Comparison of ENCODE assay signal across 8 mouse cellular contexts in the genomic region with DNA sequence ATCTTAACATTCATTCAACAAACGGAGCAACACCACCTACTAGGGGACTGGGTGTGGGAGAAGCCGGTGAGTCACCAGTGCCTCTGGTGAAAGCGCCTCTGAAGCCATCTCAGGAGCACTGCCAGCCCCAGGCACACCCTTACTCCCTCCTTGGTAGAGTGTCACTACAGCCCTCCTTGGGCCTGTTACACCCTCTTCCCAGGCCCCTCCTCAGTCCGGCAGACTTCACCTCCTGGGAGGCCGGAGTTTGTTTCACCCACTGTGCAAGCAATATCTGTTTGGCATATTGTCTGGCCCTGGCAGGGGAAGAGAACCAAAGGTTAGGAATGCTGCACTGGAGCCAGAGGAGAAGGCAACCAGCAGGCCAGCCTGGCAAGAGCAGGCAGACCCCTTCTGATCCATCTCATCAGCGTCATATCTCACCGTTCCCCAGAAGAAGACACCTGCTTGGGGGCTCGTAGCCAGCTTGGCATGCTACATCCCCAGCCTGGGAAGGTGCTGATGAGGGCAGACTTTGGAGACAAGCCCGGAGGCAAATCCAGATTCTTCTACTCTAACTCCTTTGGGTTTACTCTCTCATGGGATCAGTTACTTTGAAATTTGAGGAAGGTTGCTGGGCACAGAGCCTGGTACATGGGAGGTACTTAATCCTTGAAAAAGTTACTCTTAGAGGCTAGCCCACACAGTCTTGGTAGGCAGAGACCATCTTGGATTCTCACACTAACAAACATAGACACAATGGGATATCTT. TPM values are rescaled to one million over a fixed set of nuclear protein-coding genes. Genes with fewer than 3 reads are reported as not detected.
DNase-seq lines count a peak whose midpoint lies in the region; ATAC-seq and TF ChIP-seq lines count a peak whose summit lies in the region.

No protein-coding gene starts in this region.

- H3K36me3 ChIP-seq in CH12.LX (replicated peaks in 1 of 2; ENCODE audit: control insufficient read depth in 1 of 2, insufficient read depth in 1 of 2, low read length in 1 of 2) = peaks cover 24 to 59% of the 10 kb centered on the region in 2 experiments
- H3K36me3 ChIP-seq in heart, postnatal 0 days (replicated peaks; ENCODE audit: control insufficient read depth, insufficient read depth, low read length) = peaks cover 25% of the 10 kb centered on the region
- H3K36me3 ChIP-seq in liver, embryonic 16.5 days (ENCODE audit: control insufficient read depth, insufficient read depth) = peaks cover 12% of the 10 kb centered on the region; the same call in 1 of the 2 replicates

- ATAC-seq in heart, postnatal 0 days (ENCODE audit: insufficient read depth, low read depth) = no peak
- ATAC-seq in liver, embryonic 16.5 days (ENCODE audit: low read depth) = no peak

- H3K27ac ChIP-seq in CH12.LX (ENCODE audit: insufficient read depth, low read depth) = 0 out of 2 replicates have a peak overlapping the region, but pooled peaks have one; percentile 6
- H3K27ac ChIP-seq in heart, postnatal 0 days (ENCODE audit: low read depth) = no peak overlapping the region; the same call in 1 of the 2 replicates
- no peak overlapping the region for H3K27ac ChIP-seq in liver, embryonic 16.5 days (ENCODE audit: low read length)
- no peak overlapping the region for H3K27ac ChIP-seq in olfactory bulb, adult 2 months (ENCODE audit: insufficient read depth, low read depth, low read length)

- in situ Hi-C loops in CH12.LX (cut with MboI; ENCODE audit: low pct_ligation_motif_present, low pct_unique_long_range_greater_than_20kb, low sequenced_read_pairs) = no loop called here

- no peaks in the 10 kb centered on the region for H3K27me3 ChIP-seq in CH12.LX (replicated peaks)
- H3K27me3 ChIP-seq in heart, postnatal 0 days (ENCODE audit: control insufficient read depth, insufficient read depth, low read length) = no peaks in the 10 kb centered on the region
- H3K27me3 ChIP-seq in liver, embryonic 16.5 days (ENCODE audit: control insufficient read depth, insufficient read depth, low read depth, low read length) = no peaks in the 10 kb centered on the region

- TF ChIP-seq POLR2A in CH12.LX (IDR thresholded peaks at IDR 0.05; ENCODE audit: low read depth, low read length) = no peak
- no peak for TF ChIP-seq POLR2A in olfactory bulb, adult 2 months (IDR thresholded peaks at IDR 0.05; ENCODE audit: insufficient read depth, low read depth, low read length)

- peaks cover 35% of the 10 kb centered on the region for H3K79me2 ChIP-seq in CH12.LX (replicated peaks; ENCODE audit: control insufficient read depth, extremely low read depth, insufficient read depth, poor library complexity, severe bottlenecking)

- H3K9me3 ChIP-seq in CH12.LX (replicated peaks; ENCODE audit: low read length) = no peaks in the 10 kb centered on the region
- H3K9me3 ChIP-seq in heart, postnatal 0 days (replicated peaks; ENCODE audit: control insufficient read depth, low read length) = no peaks in the 10 kb centered on the region
- H3K9me3 ChIP-seq in liver, embryonic 16.5 days (replicated peaks; ENCODE audit: control insufficient read depth, low read length) = no peaks in the 10 kb centered on the region

- H3K4me3 ChIP-seq in CH12.LX (replicated peaks in 1 of 3; ENCODE audit: low read depth in 2 of 3, low read length in 2 of 3, poor library complexity in 1 of 3) = peak overlapping the region; percentile 92 to 93 (median 93)
- peak overlapping the region; percentile 76 for H3K4me3 ChIP-seq in heart, postnatal 0 days (ENCODE audit: low read depth, low read length)
- H3K4me3 ChIP-seq in liver, embryonic 16.5 days (ENCODE audit: low read depth, low read length) = peak overlapping the region; percentile 88
- H3K4me3 ChIP-seq in olfactory bulb, adult 2 months (ENCODE audit: insufficient read depth, low read depth, low read length) = peak overlapping the region; percentile 56

- peak overlapping the region; percentile 90 for H3K4me2 ChIP-seq in CH12.LX (ENCODE audit: insufficient read depth, low read depth, poor library complexity, severe bottlenecking)
- peak overlapping the region; percentile 83 for H3K4me2 ChIP-seq in heart, postnatal 0 days (ENCODE audit: low read depth, low read length)
- H3K4me2 ChIP-seq in liver, embryonic 16.5 days (ENCODE audit: low read depth, low read length) = peak overlapping the region; percentile 93

- peak; percentile 71 for DNase-seq in gastrocnemius, adult 18-20 months (ENCODE audit: low spot score)
- DNase-seq in gastrocnemius, postnatal 4 days (ENCODE audit: low spot score in 2 of 2) = no peak
- DNase-seq in CH12.LX (ENCODE audit: extremely low read depth) = no peak
- DNase-seq in c-Kit-positive CD71-positive TER-119-positive erythroid progenitor cells, embryonic 14.5 days (ENCODE audit: low spot score) = peak; percentile 40
- peak; percentile 14 for DNase-seq in heart, postnatal 0 days (ENCODE audit: low spot score)
- no peak for DNase-seq in spleen, postnatal 36 days (ENCODE audit: low spot score in 2 of 2)

- TF ChIP-seq RAD21 in CH12.LX (IDR thresholded peaks at IDR 0.05; ENCODE audit: low read depth, low read length) = no peak

- WGBS in heart, postnatal 0 days = 48% methylated on average over 9 of the region's 9 CpGs
- 56% methylated on average over 9 of the region's 9 CpGs for WGBS in liver, embryonic 16.5 days (ENCODE audit: insufficient replicate concordance)
- 33% methylated on average over 9 of the region's 9 CpGs for WGBS in olfactory bulb, adult 2 months

- peaks cover 16 to 47% of the 10 kb centered on the region in 2 experiments for H3K4me1 ChIP-seq in CH12.LX (ENCODE audit: control insufficient read depth in 1 of 2, insufficient read depth in 2 of 2)
- H3K4me1 ChIP-seq in heart, postnatal 0 days (ENCODE audit: control insufficient read depth, insufficient read depth) = peaks cover 15% of the 10 kb centered on the region
- H3K4me1 ChIP-seq in liver, embryonic 16.5 days (ENCODE audit: control insufficient read depth, low read depth, low read length) = peaks cover 26% of the 10 kb centered on the region
- H3K4me1 ChIP-seq in olfactory bulb, adult 2 months (ENCODE audit: control insufficient read depth, insufficient read depth, low read length) = peaks cover 11% of the 10 kb centered on the region

- TF ChIP-seq CTCF in CH12.LX (conservative IDR thresholded peaks at IDR 0.05 in 1 of 2, IDR thresholded peaks at IDR 0.05 in 1 of 2; ENCODE audit: low read depth in 2 of 2, low read length in 2 of 2) = no peak
- no peak for TF ChIP-seq CTCF in heart, postnatal 0 days (IDR thresholded peaks at IDR 0.05; ENCODE audit: low read depth)
- no peak for TF ChIP-seq CTCF in olfactory bulb, adult 2 months (IDR thresholded peaks at IDR 0.05; ENCODE audit: insufficient read depth, low read depth, low read length)

- dilution Hi-C loops in CH12.LX (cut with MboI; ENCODE audit: extremely low pct_ligation_motif_present, extremely low pct_unique_long_range_greater_than_20kb, low sequenced_read_pairs) = no loop called here

- peak overlapping the region; percentile 73 for H3K9ac ChIP-seq in CH12.LX (ENCODE audit: insufficient read depth, low read depth)
- peak overlapping the region; percentile 66 for H3K9ac ChIP-seq in heart, postnatal 0 days (replicated peaks; ENCODE audit: low read depth, low read length)
- peak overlapping the region; percentile 84 for H3K9ac ChIP-seq in liver, embryonic 16.5 days (ENCODE audit: low read depth, low read length)

- TF ChIP-seq EP300 in CH12.LX (IDR thresholded peaks at IDR 0.05; ENCODE audit: low read length) = no peak
- TF ChIP-seq EP300 in heart, postnatal 0 days (IDR thresholded peaks at IDR 0.05; ENCODE audit: low read depth) = no peak

RNA-seq across cellular contexts. Expression of a gene that starts 1.1 kb away (rescaled TPM):
- total RNA-seq in gastrocnemius, adult 18-20 months (2021) = 10 to 100 TPM; 23.2 to 27.0 TPM
- 10 to 100 TPM; 39.1 to 44.9 TPM for total RNA-seq in gastrocnemius, postnatal 4 days (2021)
- total RNA-seq in CH12.LX (2012; rRNA removed) (27.8 and 29.7 TPM in 2 replicates), CH12.LX (2014; rRNA removed) (24.5 and 25.0 TPM in 2 replicates)
- polyA plus RNA-seq in CH12.LX (2012; ENCODE audit: insufficient read length, low read depth) = 16.1 and 19.2 TPM in 2 replicates
- total RNA-seq in heart, postnatal 0 days (2014; rRNA removed; ENCODE audit: low replicate concordance) = 41.3 and 43.9 TPM in 2 replicates
- polyA plus RNA-seq in heart, postnatal 0 days (2015; fragmentation: Nextera tagmentation; extraction: Ambion mirVana) = 16.9 and 18.8 TPM in 2 replicates
- polyA plus RNA-seq in liver, embryonic 16.5 days (2015; fragmentation: Nextera tagmentation; extraction: Ambion mirVana) = 10.6 and 12.1 TPM in 2 replicates
- not detected in 2 replicates for polyA plus RNA-seq in olfactory bulb, adult 2 months (2012; ENCODE audit: insufficient read depth, insufficient read length, low replicate concordance, missing spikeins)

RNA-seq across cellular contexts. Expression of a gene that starts 1.3 kb away (rescaled TPM):
- total RNA-seq in gastrocnemius, adult 18-20 months (2021) = 10 to 100 TPM in 1 of 2 experiments, 1 to 10 TPM in 1; 8.9 to 10.7 TPM
- total RNA-seq in gastrocnemius, postnatal 4 days (2021) = 10 to 100 TPM; 11.3 to 11.8 TPM
- total RNA-seq in CH12.LX (2012; rRNA removed) (30.1 and 40.8 TPM in 2 replicates), CH12.LX (2014; rRNA removed) (49.7 and 56.5 TPM in 2 replicates)
- 41.4 and 45.0 TPM in 2 replicates for polyA plus RNA-seq in CH12.LX (2012; ENCODE audit: insufficient read length, low read depth)
- 13.6 and 25.4 TPM in 2 replicates for total RNA-seq in heart, postnatal 0 days (2014; rRNA removed; ENCODE audit: low replicate concordance)
- 28.0 and 30.9 TPM in 2 replicates for polyA plus RNA-seq in heart, postnatal 0 days (2015; fragmentation: Nextera tagmentation; extraction: Ambion mirVana)
- 9.9 and 10.1 TPM in 2 replicates for polyA plus RNA-seq in liver, embryonic 16.5 days (2015; fragmentation: Nextera tagmentation; extraction: Ambion mirVana)
- not detected in 2 replicates for polyA plus RNA-seq in olfactory bulb, adult 2 months (2012; ENCODE audit: insufficient read depth, insufficient read length, low replicate concordance, missing spikeins)

RNA-seq across cellular contexts. Expression of a gene that starts 41.1 kb away (rescaled TPM):
- 1 to 10 TPM; 8.1 to 9.0 TPM for total RNA-seq in gastrocnemius, adult 18-20 months (2021)
- 10 to 100 TPM in 1 of 2 experiments, 1 to 10 TPM in 1; 7.8 to 10.7 TPM for total RNA-seq in gastrocnemius, postnatal 4 days (2021)
- total RNA-seq in CH12.LX (2012; rRNA removed) (10.5 and 11.7 TPM in 2 replicates), CH12.LX (2014; rRNA removed) (6.7 and 7.8 TPM in 2 replicates)
- polyA plus RNA-seq in CH12.LX (2012; ENCODE audit: insufficient read length, low read depth) = 8.2 and 10.9 TPM in 2 replicates
- 5.7 and 7.7 TPM in 2 replicates for total RNA-seq in heart, postnatal 0 days (2014; rRNA removed; ENCODE audit: low replicate concordance)
- 9.8 and 11.3 TPM in 2 replicates for polyA plus RNA-seq in heart, postnatal 0 days (2015; fragmentation: Nextera tagmentation; extraction: Ambion mirVana)
- 4.7 and 5.3 TPM in 2 replicates for polyA plus RNA-seq in liver, embryonic 16.5 days (2015; fragmentation: Nextera tagmentation; extraction: Ambion mirVana)
- polyA plus RNA-seq in olfactory bulb, adult 2 months (2012; ENCODE audit: insufficient read depth, insufficient read length, low replicate concordance, missing spikeins) = not detected in 2 replicates

RNA-seq across cellular contexts. Expression of a gene that starts 41.1 kb away (rescaled TPM):
- 10 to 100 TPM; 26.4 to 31.0 TPM for total RNA-seq in gastrocnemius, adult 18-20 months (2021)
- total RNA-seq in gastrocnemius, postnatal 4 days (2021) = 10 to 100 TPM; 64.6 to 68.3 TPM
- total RNA-seq in CH12.LX (2012; rRNA removed) (148 and 195 TPM in 2 replicates), CH12.LX (2014; rRNA removed) (509 and 526 TPM in 2 replicates)
- 248 and 258 TPM in 2 replicates for polyA plus RNA-seq in CH12.LX (2012; ENCODE audit: insufficient read length, low read depth)
- 32.1 and 42.8 TPM in 2 replicates for total RNA-seq in heart, postnatal 0 days (2014; rRNA removed; ENCODE audit: low replicate concordance)
- 145 and 151 TPM in 2 replicates for polyA plus RNA-seq in heart, postnatal 0 days (2015; fragmentation: Nextera tagmentation; extraction: Ambion mirVana)
- polyA plus RNA-seq in liver, embryonic 16.5 days (2015; fragmentation: Nextera tagmentation; extraction: Ambion mirVana) = 84.4 and 93.5 TPM in 2 replicates
- not detected in 2 replicates for polyA plus RNA-seq in olfactory bulb, adult 2 months (2012; ENCODE audit: insufficient read depth, insufficient read length, low replicate concordance, missing spikeins)

Comparison
In these comparisons a context has a peak if more than half of its experiments do, and no peak if none do; other contexts are left out.
1. DNase-seq: peak in gastrocnemius, adult 18-20 months (single experiment), c-Kit-positive CD71-positive TER-119-positive erythroid progenitor cells, embryonic 14.5 days (single experiment) and heart, postnatal 0 days (single experiment); none in gastrocnemius, postnatal 4 days (0 of 2), CH12.LX (single experiment) and spleen, postnatal 36 days (0 of 2).
2. Peak in every context shown above with its lines, with median percentiles within 50 percentile points of each other: H3K4me2 ChIP-seq, H3K4me3 ChIP-seq and H3K9ac ChIP-seq.